8 mouse cellular contexts compared by ENCODE assay signal in genomic region chr9:14523408-14524043, GRCm38 (mm10). TPM values are rescaled to one million over a fixed set of nuclear protein-coding genes. Genes with fewer than 3 reads are reported as not detected.
DNase-seq lines count a peak whose midpoint lies in the region; ATAC-seq and TF ChIP-seq lines count a peak whose summit lies in the region.

No protein-coding gene starts in this region.

- ATAC-seq in intestine, embryonic 15.5 days = peak; percentile 82
- ATAC-seq in midbrain, embryonic 11.5 days (ENCODE audit: low FRiP score) = peak; percentile 65; the same call in 1 of the 2 replicates

- no peak for TF ChIP-seq POLR2A in cortical plate, adult 2 months (IDR thresholded peaks at IDR 0.05; ENCODE audit: extremely low read depth, insufficient read depth, low read length)

- no peak overlapping the region for H3K4me2 ChIP-seq in intestine, embryonic 15.5 days (replicated peaks)
- no peak overlapping the region for H3K4me2 ChIP-seq in midbrain, embryonic 11.5 days

- intact Hi-C loops in gastrocnemius, postnatal 14 days (cut with DNase I; ENCODE audit: low total_unique reads) = loop anchor here (5.0 kb wide), 1 partner anchor 174 kb away; no protein-coding TSS in a partner anchor
- intact Hi-C loops in left cerebral cortex, postnatal 10 days (cut with DNase I) = loop anchor here (2.0 kb wide), 1 partner anchor 175 kb away; no protein-coding TSS in a partner anchor

- H3K9ac ChIP-seq in intestine, embryonic 15.5 days = no peak overlapping the region
- no peak overlapping the region for H3K9ac ChIP-seq in midbrain, embryonic 11.5 days (ENCODE audit: low read length)

- peak; percentile 89 for TF ChIP-seq CTCF in cortical plate, adult 2 months (IDR thresholded peaks at IDR 0.05; ENCODE audit: extremely low read depth, insufficient read depth, low read length)

- peak; percentile 81 to 92 for DNase-seq in adrenal gland, adult (ENCODE audit: inconsistent age in 2 of 2, low spot score in 1 of 2)
- peak; percentile 83 for DNase-seq in gastrocnemius, postnatal 14 days
- DNase-seq in left cerebral cortex, postnatal 10 days (ENCODE audit: extremely low spot score in 1 of 2, low spot score in 2 of 2) = peak; percentile 78 to 79
- peak; percentile 94 for DNase-seq in midbrain, embryonic 11.5 days (ENCODE audit: low spot score, missing footprints)
- peak; percentile 84 for DNase-seq in skeletal muscle tissue, adult 2 months (ENCODE audit: low read depth, low spot score)
- DNase-seq in yolk sac, embryonic 10.5 days (ENCODE audit: low spot score) = peak; percentile 60

- no peaks in the 10 kb centered on the region for H3K4me1 ChIP-seq in cortical plate, adult 2 months (ENCODE audit: control insufficient read depth, insufficient read depth, low read length)
- peaks cover 5% of the 10 kb centered on the region; the same call in 1 of the 2 replicates for H3K4me1 ChIP-seq in intestine, embryonic 15.5 days (replicated peaks)
- no peaks in the 10 kb centered on the region for H3K4me1 ChIP-seq in midbrain, embryonic 11.5 days (ENCODE audit: control insufficient read depth, insufficient read depth, low read length)

- no peaks in the 10 kb centered on the region for H3K36me3 ChIP-seq in intestine, embryonic 15.5 days
- no peaks in the 10 kb centered on the region for H3K36me3 ChIP-seq in midbrain, embryonic 11.5 days (ENCODE audit: control insufficient read depth, insufficient read depth, low read length)

- H3K27me3 ChIP-seq in intestine, embryonic 15.5 days (replicated peaks) = no peaks in the 10 kb centered on the region
- no peaks in the 10 kb centered on the region for H3K27me3 ChIP-seq in midbrain, embryonic 11.5 days (ENCODE audit: control insufficient read depth, insufficient read depth, low read length)

- no peak overlapping the region for H3K27ac ChIP-seq in cortical plate, adult 2 months (ENCODE audit: insufficient read depth, low read length)
- no peak overlapping the region for H3K27ac ChIP-seq in intestine, embryonic 15.5 days
- no peak overlapping the region for H3K27ac ChIP-seq in midbrain, embryonic 11.5 days (ENCODE audit: low read depth, low read length)

- no peaks in the 10 kb centered on the region for H3K9me3 ChIP-seq in intestine, embryonic 15.5 days
- no peaks in the 10 kb centered on the region for H3K9me3 ChIP-seq in midbrain, embryonic 11.5 days (ENCODE audit: control insufficient read depth, low read length)

- H3K4me3 ChIP-seq in cortical plate, adult 2 months (ENCODE audit: insufficient read depth, low read length) = no peak overlapping the region
- no peak overlapping the region for H3K4me3 ChIP-seq in intestine, embryonic 15.5 days (replicated peaks)
- no peak overlapping the region for H3K4me3 ChIP-seq in midbrain, embryonic 11.5 days (ENCODE audit: low read depth, low read length)

- 6% methylated on average over 4 of the region's 4 CpGs for WGBS in intestine, embryonic 15.5 days
- WGBS in midbrain, embryonic 11.5 days = 6% methylated on average over 4 of the region's 4 CpGs

RNA-seq across cellular contexts. Expression of gene Cwc15, which starts 23.1 kb away (rescaled TPM):
- polyA plus RNA-seq in cortical plate, adult 2 months (2012; rRNA removed) = 100 and 101 TPM in 2 replicates
- 10 to 100 TPM; 94.1 to 94.4 TPM for total RNA-seq in gastrocnemius, postnatal 14 days (2021)
- 132 and 154 TPM in 2 replicates for polyA plus RNA-seq in intestine, embryonic 15.5 days (2015; fragmentation: Nextera tagmentation; extraction: Ambion mirVana)
- total RNA-seq in left cerebral cortex, postnatal 10 days (2021) = 10 to 100 TPM; 70.8 to 76.6 TPM
- 216 and 239 TPM in 2 replicates for polyA plus RNA-seq in midbrain, embryonic 11.5 days (2014; fragmentation: Nextera tagmentation; extraction: Ambion mirVana)

RNA-seq across cellular contexts. Expression of gene Kdm4d, which starts 23.2 kb away (rescaled TPM):
- polyA plus RNA-seq in cortical plate, adult 2 months (2012; rRNA removed) = 0.96 and 1.0 TPM in 2 replicates
- total RNA-seq in gastrocnemius, postnatal 14 days (2021) = not detected
- 0.23 and 0.35 TPM in 2 replicates for polyA plus RNA-seq in intestine, embryonic 15.5 days (2015; fragmentation: Nextera tagmentation; extraction: Ambion mirVana)
- total RNA-seq in left cerebral cortex, postnatal 10 days (2021) = 1 to 10 TPM; 1.6 to 2.6 TPM
- polyA plus RNA-seq in midbrain, embryonic 11.5 days (2014; fragmentation: Nextera tagmentation; extraction: Ambion mirVana) = 0.07 TPM in 2 replicates
